Comparison of ENCODE assay signal across 20 mouse cellular contexts in genomic region chr3:36186510-36186909, GRCm38 (mm10). TPM values are rescaled to one million over a fixed set of nuclear protein-coding genes. Genes with fewer than 3 reads are reported as not detected.
"Had no signal": no experiment of that assay in that cellular context is flagged by ENCODE, and none has a peak within 500 bp of the region (broad histone marks: within the 10 kb centered on the region; RNA-seq: fewer than 3 reads in every experiment).

No protein-coding gene starts in this region.

- H3K9ac ChIP-seq: neural tube, embryonic 15.5 days; stomach, embryonic 15.5 days had no signal

- H3K36me3 ChIP-seq: neural tube, embryonic 15.5 days; stomach, embryonic 15.5 days had no signal

- H3K4me3 ChIP-seq: neural tube, embryonic 15.5 days; stomach, embryonic 15.5 days had no signal

- DNase-seq: retina, postnatal 1 day; right cerebral cortex, adult 18-20 months; right cerebral cortex, postnatal 14 days; right cerebral cortex, postnatal 25 days; right cerebral cortex, postnatal 4 days; spleen, adult 18-20 months; thymus, adult 18-20 months; thymus, adult 2 months; thymus, postnatal 14 days; thymus, postnatal 25 days; thymus, postnatal 36 days; thymus, postnatal 4 days had no signal

- H3K4me2 ChIP-seq: neural tube, embryonic 15.5 days; stomach, embryonic 15.5 days had no signal

- H3K27me3 ChIP-seq: neural tube, embryonic 15.5 days; stomach, embryonic 15.5 days had no signal

- H3K9me3 ChIP-seq: neural tube, embryonic 15.5 days; stomach, embryonic 15.5 days had no signal

- H3K4me1 ChIP-seq: neural tube, embryonic 15.5 days; stomach, embryonic 15.5 days had no signal

- H3K27ac ChIP-seq: neural tube, embryonic 15.5 days; stomach, embryonic 15.5 days; stomach, postnatal 0 days had no signal

RNA-seq across cellular contexts. Expression of gene Qrfpr, which starts 35.6 kb away (rescaled TPM):
- total RNA-seq: neutrophil, adult 5-6 weeks had no signal
- polyA plus RNA-seq: small intestine, adult 2 months; stomach, embryonic 14.5 days; stomach, embryonic 16.5 days; stomach, postnatal 0 days; testis, adult 2 months had no signal
